Mouse (Mus musculus) lung, adult 18-20 months (tissue): ENCODE measurements around the gene Zfp541.

Source experiments
- DNase-seq, 2 experiments: peaks; one replicate each; pipeline ENCODE4 v3.0.0; 2022; ENCODE audit warnings: mixed read lengths in 2 of 2

The Zfp541 gene

GRCm38 (mm10) chr7:16083361-16083760 lies 21.7 kb downstream of the Zfp541 start:
- DNase-seq: no peak

GRCm38 (mm10) chr7:16087587-16087986 lies 26.0 kb downstream of the Zfp541 start:
- no peak for DNase-seq

DNA sequence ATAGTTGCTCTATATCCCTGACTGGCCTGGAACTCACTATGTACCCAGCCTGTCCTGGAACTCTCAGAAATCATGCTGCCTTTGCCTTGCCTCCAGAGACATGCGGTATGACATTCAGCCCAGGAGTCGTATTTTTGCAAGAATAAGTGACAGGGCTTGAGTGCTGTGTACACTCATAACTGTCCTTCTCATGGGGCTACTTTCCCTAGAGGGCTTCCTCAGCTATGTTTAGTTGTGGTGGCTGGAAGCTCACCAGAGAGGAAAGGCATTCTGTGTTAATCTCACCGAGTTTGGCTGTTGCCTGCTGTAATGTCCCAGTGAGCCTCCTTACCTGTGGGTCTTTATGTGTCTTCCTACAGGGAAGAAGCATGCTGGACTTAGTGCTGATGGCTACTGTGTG lies 33.0 kb downstream of the Zfp541 start:
- DNase-seq: no peak

DNA sequence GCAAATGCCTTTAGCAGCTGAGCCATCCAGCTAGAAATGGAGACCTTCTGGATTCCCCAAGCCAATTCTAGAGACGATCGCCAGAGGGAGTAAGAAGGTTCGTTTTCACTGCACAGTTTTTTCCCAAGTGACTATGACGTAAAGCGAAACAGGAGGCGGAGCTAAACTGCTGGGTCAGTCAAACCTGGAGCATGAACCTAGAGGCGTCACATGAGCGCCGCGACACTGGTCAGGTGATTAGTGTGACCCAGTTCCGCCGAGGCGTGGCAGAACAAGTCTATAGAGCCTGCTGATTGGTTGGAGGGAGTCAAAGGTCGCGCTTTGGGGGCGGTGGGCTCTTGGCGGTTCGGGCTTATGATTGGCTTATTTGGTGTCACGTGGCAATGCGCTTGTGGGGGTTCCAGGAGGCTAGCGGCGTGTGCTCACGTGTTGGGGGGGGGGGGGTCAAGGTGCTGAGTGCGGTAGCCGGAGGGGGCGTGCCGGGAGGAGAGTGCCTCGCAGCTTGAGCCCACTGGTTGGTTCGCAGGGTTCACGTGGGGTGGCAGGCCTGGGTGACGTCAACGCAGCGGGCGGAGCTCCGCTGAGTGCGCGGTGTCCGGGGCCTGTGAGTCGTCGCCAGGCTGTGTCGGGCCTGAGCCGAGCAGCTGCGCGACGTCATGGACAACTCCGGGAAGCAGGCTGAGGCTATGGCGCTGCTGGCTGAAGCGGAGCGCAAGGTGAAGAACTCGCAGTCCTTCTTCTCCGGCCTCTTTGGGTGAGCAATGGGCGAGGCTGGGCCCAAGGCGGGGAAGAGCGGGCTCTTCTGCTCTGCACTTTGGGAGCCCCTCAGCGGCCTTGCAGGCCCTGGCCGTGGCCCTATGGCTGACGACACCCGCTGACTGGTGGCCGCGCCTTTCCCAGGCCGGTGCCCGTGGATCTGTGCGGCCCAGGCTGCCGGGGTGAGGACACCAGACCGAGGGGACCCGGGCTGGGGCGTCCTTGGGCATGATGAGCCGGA lies 36.7 kb downstream of the Zfp541 start, which contains the start of gene Napa:
Gene Napa (plus strand): TSS at position 438 of the 997 bp plus-strand sequence.
- DNase-seq: peak; percentile 100

- DNase-seq: no peak
Observed at GRCm38 (mm10) chr7:16099901-16100300, 38.3 kb downstream of the Zfp541 start.

GRCm38 (mm10) chr7:16101081-16101480 lies 39.5 kb downstream of the Zfp541 start:
- DNase-seq: no peak

GRCm38 (mm10) chr7:16101726-16102475 lies 40.3 kb downstream of the Zfp541 start:
- DNase-seq: peak in 1 of 2 experiments; percentile 15

DNA sequence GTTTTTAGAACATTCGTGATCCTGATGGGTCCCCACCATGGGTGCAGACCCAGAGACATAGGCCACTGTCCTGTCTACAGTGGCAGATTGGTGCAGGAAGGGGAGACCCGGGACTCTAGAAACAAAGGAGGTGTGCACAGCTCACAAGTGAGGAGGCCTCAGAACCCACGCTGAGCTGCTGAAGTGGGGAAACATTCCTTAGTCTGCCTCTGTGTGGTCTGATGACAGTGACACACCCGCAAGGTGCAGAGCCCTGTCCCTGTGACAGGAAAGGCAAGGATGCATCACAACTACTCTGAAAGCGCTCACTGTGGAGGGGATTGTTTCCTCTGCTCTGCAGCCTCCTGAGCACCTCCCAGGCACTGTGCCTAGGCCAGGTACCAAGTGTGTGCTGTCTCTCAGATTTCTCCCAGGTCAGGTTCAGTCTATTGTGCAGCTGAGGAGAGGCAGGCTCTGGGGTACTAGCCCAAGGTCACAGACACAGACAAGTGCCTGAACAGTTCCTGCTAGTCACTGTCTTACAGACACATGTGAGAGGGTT lies 41.1 kb downstream of the Zfp541 start:
- DNase-seq: no peak

DNA sequence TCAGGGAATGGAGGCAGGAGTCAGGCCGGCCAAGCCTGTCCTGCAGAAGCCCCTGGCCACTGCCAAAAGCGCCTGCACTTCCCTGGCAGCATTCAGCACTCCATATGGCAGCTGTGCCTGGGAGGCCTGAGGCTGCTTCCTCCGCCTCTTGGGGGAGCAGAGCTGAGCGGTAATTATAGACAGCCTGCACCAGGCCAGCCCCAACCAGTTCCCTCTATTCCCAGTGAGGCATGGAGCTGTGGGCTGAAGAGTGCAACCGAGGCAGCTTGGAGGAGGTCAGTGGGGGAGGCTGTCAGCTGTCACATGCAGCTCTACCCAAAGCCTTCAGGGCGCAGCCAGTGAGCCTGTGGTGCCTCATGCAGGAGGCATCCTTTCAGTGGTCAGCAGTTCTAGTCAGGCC lies 42.1 kb downstream of the Zfp541 start:
- no peak for DNase-seq

DNA sequence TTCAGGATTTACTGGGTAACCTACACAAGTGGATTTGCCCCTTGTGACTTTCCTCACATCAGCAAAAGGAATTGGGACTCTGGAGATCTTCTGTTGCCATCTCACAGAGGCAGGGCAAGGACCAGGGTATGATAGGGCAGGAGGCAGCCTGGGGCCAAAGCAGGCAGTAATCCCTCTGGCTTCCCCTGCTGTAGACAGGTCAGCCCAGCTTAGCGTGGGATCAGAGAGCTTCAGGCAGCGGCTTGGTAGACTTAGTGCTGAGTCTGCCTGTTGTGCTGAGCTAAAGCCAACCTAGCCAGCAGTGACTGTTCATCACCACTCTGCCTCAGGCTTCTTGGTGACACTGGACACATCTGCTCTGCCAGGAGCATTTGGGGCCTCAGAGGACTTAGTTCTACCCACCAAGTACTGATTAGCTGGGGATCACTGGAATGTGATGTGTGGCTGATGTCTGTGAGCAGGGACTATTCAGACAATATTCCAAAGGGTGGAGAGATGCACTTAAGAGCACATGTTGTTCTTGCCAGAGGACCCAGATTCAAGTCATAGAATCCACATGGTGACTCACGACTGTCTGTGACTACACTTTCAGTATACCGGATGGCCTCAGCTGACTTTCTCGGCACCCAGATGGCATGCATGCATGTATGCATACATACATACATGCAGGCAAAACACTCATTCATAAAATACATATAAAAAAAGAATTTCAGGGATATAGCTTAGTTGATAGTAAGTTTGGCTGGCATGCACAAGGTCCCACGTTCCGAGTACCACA lies 43.2 kb downstream of the Zfp541 start:
- DNase-seq: no peak

GRCm38 (mm10) chr7:16108886-16109542 lies 47.4 kb downstream of the Zfp541 start:
- DNase-seq: no peak

- no peak for DNase-seq
Observed at GRCm38 (mm10) chr7:16110158-16110557, 48.5 kb downstream of the Zfp541 start.

DNA sequence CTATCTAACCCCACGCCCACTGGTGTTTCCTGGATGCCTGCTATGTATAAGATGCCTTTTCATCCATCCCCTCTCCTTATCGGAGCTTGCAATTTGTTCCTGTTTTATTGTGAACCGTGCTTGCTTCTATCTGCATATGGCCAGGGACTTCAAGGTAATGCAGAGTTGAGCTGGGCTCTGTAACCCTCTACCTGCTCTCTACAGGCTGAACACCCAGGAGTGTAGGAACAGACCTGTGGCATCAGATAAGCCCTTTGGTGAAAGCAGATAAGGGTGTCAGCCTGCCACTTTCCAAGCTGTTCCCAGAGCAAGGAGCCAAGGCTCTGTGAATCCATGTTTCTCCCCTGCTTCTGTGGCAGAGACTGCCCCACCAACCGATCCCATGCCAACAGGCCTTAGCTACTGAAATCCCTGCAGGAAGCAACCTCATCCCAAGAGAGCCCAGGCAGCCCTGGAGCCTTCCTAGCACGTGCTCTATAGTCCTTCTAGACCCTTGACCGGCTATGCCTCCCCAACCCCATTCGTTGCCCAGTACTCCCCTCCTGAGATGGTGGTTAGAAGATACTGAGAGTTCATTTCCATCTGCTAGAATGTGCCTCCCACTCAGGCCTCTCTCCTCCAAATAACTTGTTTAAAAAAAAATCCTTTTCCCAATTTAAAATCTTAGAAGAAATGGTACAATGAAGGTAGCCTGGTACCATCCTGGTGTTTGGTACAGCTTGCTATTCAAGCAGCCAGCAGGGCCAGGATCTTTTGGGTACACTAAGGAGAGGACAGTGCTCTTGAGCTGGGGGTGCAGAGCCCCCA lies 49.9 kb downstream of the Zfp541 start:
- no peak for DNase-seq

DNA sequence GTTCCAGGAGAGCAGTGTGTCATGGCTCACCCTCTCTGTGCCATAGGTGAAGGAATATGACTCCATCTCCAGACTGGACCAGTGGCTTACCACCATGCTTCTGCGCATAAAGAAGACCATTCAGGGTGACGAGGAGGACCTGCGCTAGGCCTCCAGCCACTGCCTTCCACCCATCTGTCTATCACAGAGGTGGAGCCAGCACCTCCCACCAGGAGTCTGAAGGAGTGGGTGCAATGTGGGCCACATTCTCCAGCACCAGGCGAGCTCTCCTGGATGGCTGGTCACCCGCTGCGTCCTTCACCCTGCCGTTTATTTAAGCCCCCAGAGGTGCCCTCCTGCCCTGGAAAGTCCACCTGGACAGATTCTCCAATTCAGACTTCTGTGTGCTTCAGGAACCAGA lies 54.8 kb downstream of the Zfp541 start:
- DNase-seq: no peak

GRCm38 (mm10) chr7:16117100-16117499 lies 55.5 kb downstream of the Zfp541 start:
- no peak for DNase-seq

- peak; percentile 89 to 91 for DNase-seq
Observed at GRCm38 (mm10) chr7:16119569-16120261, 58.1 kb downstream of the Zfp541 start, which contains the start of gene Kptn. TSS of gene Kptn (plus strand) at chr7:16119895.

DNA sequence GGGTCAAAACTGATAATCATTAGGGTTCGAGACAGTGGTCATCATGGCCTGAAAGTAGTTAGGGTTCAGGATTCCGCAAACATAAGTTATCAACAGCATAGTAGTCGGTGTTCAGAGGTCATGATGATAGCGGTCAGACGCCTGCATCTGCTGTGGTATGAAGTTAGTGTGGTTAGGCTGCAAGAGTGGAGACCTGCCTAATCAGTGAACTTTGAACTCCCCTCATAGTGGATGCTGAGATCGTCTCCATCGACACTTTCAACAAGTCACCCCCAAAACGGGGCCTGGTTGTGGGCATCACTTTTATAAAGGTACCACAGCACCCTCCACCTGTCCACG lies 58.6 kb downstream of the Zfp541 start:
- no peak for DNase-seq

GRCm38 (mm10) chr7:16125829-16126228 lies 64.2 kb downstream of the Zfp541 start:
- DNase-seq: no peak

- no peak for DNase-seq
Observed at GRCm38 (mm10) chr7:16128344-16128743, 66.7 kb downstream of the Zfp541 start.

GRCm38 (mm10) chr7:16128899-16129298 lies 67.3 kb downstream of the Zfp541 start:
- DNase-seq: no peak
